Mouse (Mus musculus): ENCODE results near the gene Samd10.

DNA sequence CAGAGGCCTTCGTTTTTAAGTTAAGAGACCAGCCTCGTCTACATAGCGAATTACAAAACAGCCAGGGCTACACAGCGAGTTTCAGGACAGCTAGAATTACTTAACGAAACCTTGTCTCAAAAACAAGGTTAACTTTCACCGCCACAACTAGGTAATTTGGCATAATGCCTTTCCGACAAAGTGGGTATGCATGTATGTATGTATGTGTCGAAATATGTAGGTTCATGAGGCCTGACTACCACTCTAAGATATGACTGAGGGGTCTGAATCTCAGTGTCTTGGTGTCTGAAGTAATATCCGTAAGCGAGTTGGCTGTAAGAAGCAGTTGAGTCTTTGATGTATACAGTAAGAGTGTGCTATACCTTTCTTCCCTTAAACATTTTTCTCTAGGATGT is 2.7 kb upstream of the Samd10 start:
- TF ChIP-seq CTCF (IDR thresholded peaks at IDR 0.05; ENCODE audit: low read depth) (no peak), EP300 (IDR thresholded peaks at IDR 0.05; ENCODE audit: low read depth) (no peak)
